Comparison of ENCODE assay signal across 9 mouse cellular contexts in genomic region chr10:99168840-99169764, GRCm38 (mm10). TPM values are rescaled to one million over a fixed set of nuclear protein-coding genes. Genes with fewer than 3 reads are reported as not detected.
DNase-seq lines count a peak whose midpoint lies in the region; ATAC-seq lines count a peak whose summit lies in the region.
"Had no signal": no experiment of that assay in that cellular context is flagged by ENCODE, and none has a peak within 500 bp of the region (broad histone marks: within the 10 kb centered on the region; RNA-seq: fewer than 3 reads in every experiment).

No protein-coding gene starts in this region.

- H3K36me3 ChIP-seq in forebrain, embryonic 14.5 days (ENCODE audit: control insufficient read depth, insufficient read depth, low read length): 0 out of 2 replicates have a peak, but pooled peaks cover 3% of the 10 kb centered on the region
- H3K36me3 ChIP-seq in forebrain, embryonic 16.5 days (ENCODE audit: control insufficient read depth, insufficient read depth): no peaks in the 10 kb centered on the region
- H3K36me3 ChIP-seq in kidney, embryonic 14.5 days (ENCODE audit: control insufficient read depth, insufficient read depth, low read length): no peaks in the 10 kb centered on the region
- H3K36me3 ChIP-seq in macrophage (ENCODE audit: inconsistent target): no peaks in the 10 kb centered on the region

- no peaks in the 10 kb centered on the region for H3K4me1 ChIP-seq in forebrain, embryonic 14.5 days (ENCODE audit: control insufficient read depth, insufficient read depth, low read length)
- H3K4me1 ChIP-seq in forebrain, embryonic 16.5 days (replicated peaks; ENCODE audit: control insufficient read depth, insufficient read depth, low read length): no peaks in the 10 kb centered on the region
- peaks cover 33% of the 10 kb centered on the region for H3K4me1 ChIP-seq in kidney, embryonic 14.5 days (ENCODE audit: control insufficient read depth, insufficient read depth, low read length)

- H3K4me3 ChIP-seq in forebrain, embryonic 14.5 days (ENCODE audit: low read depth, low read length): no peak overlapping the region
- H3K4me3 ChIP-seq in forebrain, embryonic 16.5 days (replicated peaks; ENCODE audit: low read length): no peak overlapping the region
- H3K4me3 ChIP-seq in kidney, embryonic 14.5 days (ENCODE audit: low read length): no peak overlapping the region
- no peak overlapping the region for H3K4me3 ChIP-seq in macrophage (ENCODE audit: inconsistent target)

- no peaks in the 10 kb centered on the region for H3K9me3 ChIP-seq in forebrain, embryonic 14.5 days (replicated peaks; ENCODE audit: control insufficient read depth, low read length)
- H3K9me3 ChIP-seq in forebrain, embryonic 16.5 days (ENCODE audit: control insufficient read depth, low read length): no peaks in the 10 kb centered on the region
- no peaks in the 10 kb centered on the region for H3K9me3 ChIP-seq in kidney, embryonic 14.5 days (ENCODE audit: control insufficient read depth, low read length)

- H3K79me2 ChIP-seq in macrophage (ENCODE audit: inconsistent target): no peaks in the 10 kb centered on the region

- no peak for ATAC-seq in forebrain, embryonic 14.5 days
- ATAC-seq in forebrain, embryonic 16.5 days: no peak
- ATAC-seq in common myeloid progenitor, adult 5-6 weeks (replicated peaks; ENCODE audit: low read depth, poor library complexity, severe bottlenecking): peak; percentile 58
- ATAC-seq in kidney, embryonic 14.5 days (ENCODE audit: low FRiP score, low TSS enrichment): no peak
- no peak for ATAC-seq in erythroid progenitor cell, adult 5-6 weeks (replicated peaks; ENCODE audit: low FRiP score, poor library complexity, severe bottlenecking)

- peak; percentile 19 for DNase-seq in forebrain, embryonic 14.5 days (ENCODE audit: low spot score)
- peak; percentile 71 for DNase-seq in CD4-positive, CD25-positive, alpha-beta regulatory T cell, adult 2 months (ENCODE audit: low read depth, low spot score)
- DNase-seq in urinary bladder, postnatal 10 days (ENCODE audit: low spot score): no peak

- H3K9ac ChIP-seq in forebrain, embryonic 14.5 days (ENCODE audit: low read length): no peak overlapping the region
- no peak overlapping the region for H3K9ac ChIP-seq in forebrain, embryonic 16.5 days (replicated peaks; ENCODE audit: low read depth, low read length)
- H3K9ac ChIP-seq in kidney, embryonic 14.5 days (ENCODE audit: low read depth, low read length): no peak overlapping the region

- 83% methylated on average over 11 of the region's 11 CpGs for WGBS in forebrain, embryonic 14.5 days
- 84% methylated on average over 11 of the region's 11 CpGs for WGBS in forebrain, embryonic 16.5 days
- WGBS in kidney, embryonic 14.5 days: 53% methylated on average over 11 of the region's 11 CpGs
- WGBS in macrophage (ENCODE audit: missing documents): 11% methylated on average over 11 of the region's 11 CpGs

- no peaks in the 10 kb centered on the region for H3K27me3 ChIP-seq in forebrain, embryonic 14.5 days (replicated peaks; ENCODE audit: control insufficient read depth, insufficient read depth, low read length)
- H3K27me3 ChIP-seq in forebrain, embryonic 16.5 days (replicated peaks; ENCODE audit: control insufficient read depth, insufficient read depth, low read length): no peaks in the 10 kb centered on the region
- no peaks in the 10 kb centered on the region for H3K27me3 ChIP-seq in kidney, embryonic 14.5 days (ENCODE audit: control insufficient read depth, insufficient read depth, low read length)

- no peak overlapping the region for H3K4me2 ChIP-seq in forebrain, embryonic 14.5 days (ENCODE audit: low read length)
- no peak overlapping the region for H3K4me2 ChIP-seq in forebrain, embryonic 16.5 days (ENCODE audit: low read length)
- H3K4me2 ChIP-seq in kidney, embryonic 14.5 days (replicated peaks; ENCODE audit: low read depth, low read length): no peak overlapping the region

- no peak overlapping the region for H3K27ac ChIP-seq in forebrain, embryonic 14.5 days (ENCODE audit: low read depth, low read length)
- H3K27ac ChIP-seq in forebrain, embryonic 16.5 days (ENCODE audit: low read length): no peak overlapping the region
- 0 out of 2 replicates have a peak overlapping the region, but pooled peaks have one; percentile 24 for H3K27ac ChIP-seq in kidney, embryonic 14.5 days (ENCODE audit: low read depth, low read length)
- peak overlapping the region; percentile 93 for H3K27ac ChIP-seq in macrophage

RNA-seq across cellular contexts. Expression of gene Phxr2, which starts 43.0 kb away (rescaled TPM):
- polyA plus RNA-seq in forebrain, embryonic 14.5 days (2014; fragmentation: Nextera tagmentation; extraction: Ambion mirVana): not detected in 2 replicates
- 0.18 TPM in 1 of 2 replicates, not detected in the other for polyA plus RNA-seq in forebrain, embryonic 16.5 days (2015; fragmentation: Nextera tagmentation; extraction: Ambion mirVana)
- total RNA-seq in common myeloid progenitor, adult 5-6 weeks (2017): not detected in 2 replicates
- 0.17 TPM in 1 of 2 replicates, not detected in the other for polyA plus RNA-seq in kidney, embryonic 14.5 days (2014; fragmentation: Nextera tagmentation; extraction: Ambion mirVana)
- total RNA-seq in macrophage (2018; cell fraction: chromatin; rRNA removed): under 1 TPM in 2 of 26 experiments, not detected in 24; 0.66 to 0.92 TPM
- not detected for total RNA-seq in macrophage (2018; cell fraction: cytosol; rRNA removed)
- under 1 TPM in 2 of 26 experiments, not detected in 24; 0.58 to 0.60 TPM for total RNA-seq in macrophage (2018; cell fraction: nucleus; rRNA removed)
- not detected in 3 replicates for polyA plus RNA-seq in macrophage (2018)
- not detected in 2 replicates for total RNA-seq in erythroid progenitor cell, adult 5-6 weeks (2015; ENCODE audit: low replicate concordance)
- not detected in 2 replicates for total RNA-seq in erythroid progenitor cell, adult 5-6 weeks (2017; ENCODE audit: low replicate concordance)
- total RNA-seq: ES-E14 had no signal

Comparison
In these comparisons a context has a peak if more than half of its experiments do, and no peak if none do; other contexts are left out.
1. H3K27ac ChIP-seq: peak in kidney, embryonic 14.5 days (single experiment) and macrophage (single experiment); none in forebrain, embryonic 14.5 days (single experiment) and forebrain, embryonic 16.5 days (single experiment).